Mouse (Mus musculus) testis, adult 2 months (tissue): ENCODE measurements around the gene Fhod1.

ENCODE experiments used
- CTCF ChIP-seq: fragments of 200-500 bp; IDR thresholded peaks from 2 replicates; pipeline ENCODE4 v1.5.1; 2012; ENCODE audit warnings: low read depth, mild to moderate bottlenecking, inconsistent platforms, low read length, moderate library complexity; ENCODE audit not compliant: control insufficient read depth, insufficient read depth, insufficient replicate concordance
- POLR2A ChIP-seq: fragments of 200-500 bp; IDR thresholded peaks from 2 replicates; pipeline ENCODE4 v1.6.1; 2012; ENCODE audit warnings: low read depth, mild to moderate bottlenecking, inconsistent platforms, low read length, moderate library complexity; ENCODE audit not compliant: control insufficient read depth

DNA sequence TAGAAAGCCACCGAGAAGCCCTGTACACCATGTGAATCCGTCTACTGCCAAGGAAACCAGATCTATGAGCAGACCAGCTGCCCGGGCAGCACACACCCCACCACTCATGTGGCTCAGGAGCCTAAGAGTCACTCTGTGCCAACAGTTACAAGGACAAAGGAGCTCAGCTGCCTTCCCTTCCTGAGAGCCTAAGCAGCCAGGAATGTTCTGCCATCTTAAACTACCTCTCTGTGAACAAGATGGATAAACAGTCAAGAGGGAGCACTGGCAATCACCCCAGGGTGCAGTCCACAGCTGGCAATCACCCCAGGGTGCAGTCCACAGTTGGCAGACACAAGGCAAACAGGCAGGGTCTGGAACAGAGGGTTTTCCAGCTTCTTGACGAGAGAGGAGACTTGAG, 29.8 kb downstream of the Fhod1 start:
- TF ChIP-seq CTCF (no peak), POLR2A (no peak)
